Mouse (Mus musculus): ENCODE results near the gene Dera. TPM values are rescaled to one million over a fixed set of nuclear protein-coding genes. Genes with fewer than 3 reads are reported as not detected.

The Dera gene
- polyA plus RNA-seq, 1 experiment from 2014 or later = 59.9 TPM

- 93% methylated on average over 8 of the region's 8 CpGs for WGBS
- Histone ChIP-seq H3K4me2 (no peak overlapping the region), H3K4me3 (ENCODE audit: low read depth, low read length) (no peak overlapping the region), H3K4me1 (ENCODE audit: control insufficient read depth, insufficient read depth, low read length) (no peaks in the 10 kb centered on the region), H3K27ac (ENCODE audit: low read depth, low read length) (no peak overlapping the region), H3K9ac (ENCODE audit: low read length) (no peak overlapping the region), H3K27me3 (ENCODE audit: control insufficient read depth, insufficient read depth, low read length) (no peaks in the 10 kb centered on the region), H3K36me3 (ENCODE audit: control insufficient read depth, insufficient read depth, low read length) (no peaks in the 10 kb centered on the region), H3K9me3 (ENCODE audit: control insufficient read depth, low read length) (no peaks in the 10 kb centered on the region)
- ATAC-seq (ENCODE audit: low FRiP score) (no peak), DNase-seq (ENCODE audit: low spot score, missing footprints) (no peak)
Measured at GRCm38 (mm10) chr6:137772918-137773636, 18.7 kb downstream of the Dera start.

GRCm38 (mm10) chr6:137773637-137774028 is 19.3 kb downstream of the Dera start:
- no peaks in the 10 kb centered on the region for H3K27me3 ChIP-seq (ENCODE audit: control insufficient read depth, insufficient read depth, low read length)
- no peak overlapping the region for H3K9ac ChIP-seq (ENCODE audit: low read length)
- no peaks in the 10 kb centered on the region for H3K4me1 ChIP-seq (ENCODE audit: control insufficient read depth, insufficient read depth, low read length)
- H3K36me3 ChIP-seq (ENCODE audit: control insufficient read depth, insufficient read depth, low read length) = no peaks in the 10 kb centered on the region
- H3K9me3 ChIP-seq (ENCODE audit: control insufficient read depth, low read length) = no peaks in the 10 kb centered on the region
- no peak overlapping the region for H3K4me2 ChIP-seq
- ATAC-seq (ENCODE audit: low FRiP score) = no peak
- WGBS = 88% methylated on average over 6 of the region's 6 CpGs
- DNase-seq (ENCODE audit: low spot score, missing footprints) = no peak
- no peak overlapping the region for H3K4me3 ChIP-seq (ENCODE audit: low read depth, low read length)
- no peak overlapping the region for H3K27ac ChIP-seq (ENCODE audit: low read depth, low read length)

GRCm38 (mm10) chr6:137774166-137774565 is 19.8 kb downstream of the Dera start:
- Histone ChIP-seq H3K4me3 (ENCODE audit: low read depth, low read length) (no peak overlapping the region), H3K27me3 (ENCODE audit: control insufficient read depth, insufficient read depth, low read length) (no peaks in the 10 kb centered on the region), H3K27ac (ENCODE audit: low read depth, low read length) (no peak overlapping the region), H3K4me1 (ENCODE audit: control insufficient read depth, insufficient read depth, low read length) (no peaks in the 10 kb centered on the region), H3K9ac (ENCODE audit: low read length) (no peak overlapping the region), H3K9me3 (ENCODE audit: control insufficient read depth, low read length) (no peaks in the 10 kb centered on the region), H3K36me3 (ENCODE audit: control insufficient read depth, insufficient read depth, low read length) (no peaks in the 10 kb centered on the region), H3K4me2 (no peak overlapping the region)
- WGBS = 93% methylated on average over 13 of the region's 13 CpGs
- ATAC-seq (ENCODE audit: low FRiP score) (no peak), DNase-seq (ENCODE audit: low spot score, missing footprints) (no peak)

GRCm38 (mm10) chr6:137775159-137775558 is 20.8 kb downstream of the Dera start:
- H3K4me3 ChIP-seq (ENCODE audit: low read depth, low read length) = no peak overlapping the region
- H3K4me2 ChIP-seq = no peak overlapping the region
- H3K9ac ChIP-seq (ENCODE audit: low read length) = no peak overlapping the region
- 92% methylated on average over 8 of the region's 8 CpGs for WGBS
- H3K36me3 ChIP-seq (ENCODE audit: control insufficient read depth, insufficient read depth, low read length) = no peaks in the 10 kb centered on the region
- no peaks in the 10 kb centered on the region for H3K9me3 ChIP-seq (ENCODE audit: control insufficient read depth, low read length)
- no peaks in the 10 kb centered on the region for H3K4me1 ChIP-seq (ENCODE audit: control insufficient read depth, insufficient read depth, low read length)
- no peak overlapping the region for H3K27ac ChIP-seq (ENCODE audit: low read depth, low read length)
- DNase-seq (ENCODE audit: low spot score, missing footprints) = no peak
- H3K27me3 ChIP-seq (ENCODE audit: control insufficient read depth, insufficient read depth, low read length) = no peaks in the 10 kb centered on the region
- ATAC-seq (ENCODE audit: low FRiP score) = no peak

- H3K27ac ChIP-seq (ENCODE audit: low read depth, low read length) = no peak overlapping the region
- ATAC-seq (ENCODE audit: low FRiP score) (no peak), DNase-seq (ENCODE audit: low spot score, missing footprints) (no peak)
- no peaks in the 10 kb centered on the region for H3K9me3 ChIP-seq (ENCODE audit: control insufficient read depth, low read length)
- no peak overlapping the region for H3K4me2 ChIP-seq
- no peak overlapping the region for H3K4me3 ChIP-seq (ENCODE audit: low read depth, low read length)
- WGBS = 81% methylated on average over 8 of the region's 8 CpGs
- no peaks in the 10 kb centered on the region for H3K36me3 ChIP-seq (ENCODE audit: control insufficient read depth, insufficient read depth, low read length)
- H3K9ac ChIP-seq (ENCODE audit: low read length) = no peak overlapping the region
- no peaks in the 10 kb centered on the region for H3K4me1 ChIP-seq (ENCODE audit: control insufficient read depth, insufficient read depth, low read length)
- no peaks in the 10 kb centered on the region for H3K27me3 ChIP-seq (ENCODE audit: control insufficient read depth, insufficient read depth, low read length)
Measured at GRCm38 (mm10) chr6:137776981-137777380, 22.6 kb downstream of the Dera start.

GRCm38 (mm10) chr6:137783899-137784637 is 29.7 kb downstream of the Dera start:
- H3K27ac ChIP-seq (ENCODE audit: low read depth, low read length) = no peak overlapping the region
- no peak for ATAC-seq (ENCODE audit: low FRiP score)
- H3K36me3 ChIP-seq (ENCODE audit: control insufficient read depth, insufficient read depth, low read length) = no peaks in the 10 kb centered on the region
- no peak overlapping the region for H3K4me2 ChIP-seq
- H3K9me3 ChIP-seq (ENCODE audit: control insufficient read depth, low read length) = no peaks in the 10 kb centered on the region
- H3K27me3 ChIP-seq (ENCODE audit: control insufficient read depth, insufficient read depth, low read length) = no peaks in the 10 kb centered on the region
- DNase-seq (ENCODE audit: low spot score, missing footprints) = no peak
- no peak overlapping the region for H3K9ac ChIP-seq (ENCODE audit: low read length)
- WGBS = 88% methylated on average over 7 of the region's 7 CpGs
- no peaks in the 10 kb centered on the region for H3K4me1 ChIP-seq (ENCODE audit: control insufficient read depth, insufficient read depth, low read length)
- H3K4me3 ChIP-seq (ENCODE audit: low read depth, low read length) = no peak overlapping the region

GRCm38 (mm10) chr6:137788976-137789590 is 34.7 kb downstream of the Dera start:
- Histone ChIP-seq H3K9me3 (ENCODE audit: control insufficient read depth, low read length) (no peaks in the 10 kb centered on the region), H3K27me3 (ENCODE audit: control insufficient read depth, insufficient read depth, low read length) (no peaks in the 10 kb centered on the region), H3K4me1 (ENCODE audit: control insufficient read depth, insufficient read depth, low read length) (no peaks in the 10 kb centered on the region), H3K4me2 (no peak overlapping the region), H3K4me3 (ENCODE audit: low read depth, low read length) (no peak overlapping the region), H3K27ac (ENCODE audit: low read depth, low read length) (no peak overlapping the region), H3K9ac (ENCODE audit: low read length) (no peak overlapping the region), H3K36me3 (ENCODE audit: control insufficient read depth, insufficient read depth, low read length) (no peaks in the 10 kb centered on the region)
- ATAC-seq (ENCODE audit: low FRiP score) (no peak), DNase-seq (ENCODE audit: low spot score, missing footprints) (no peak)
- 77% methylated on average over 9 of the region's 9 CpGs for WGBS

GRCm38 (mm10) chr6:137789658-137790057 is 35.3 kb downstream of the Dera start:
- WGBS = 72% methylated on average over 2 of the region's 2 CpGs
- ATAC-seq (ENCODE audit: low FRiP score) (0 out of 2 replicates have a peak, but pooled peaks have one; percentile 24), DNase-seq (ENCODE audit: low spot score, missing footprints) (no peak)
- Histone ChIP-seq H3K4me1 (ENCODE audit: control insufficient read depth, insufficient read depth, low read length) (no peaks in the 10 kb centered on the region), H3K36me3 (ENCODE audit: control insufficient read depth, insufficient read depth, low read length) (no peaks in the 10 kb centered on the region), H3K9ac (ENCODE audit: low read length) (no peak overlapping the region), H3K4me3 (ENCODE audit: low read depth, low read length) (no peak overlapping the region), H3K27me3 (ENCODE audit: control insufficient read depth, insufficient read depth, low read length) (no peaks in the 10 kb centered on the region), H3K9me3 (ENCODE audit: control insufficient read depth, low read length) (no peaks in the 10 kb centered on the region), H3K4me2 (no peak overlapping the region), H3K27ac (ENCODE audit: low read depth, low read length) (no peak overlapping the region)

- Histone ChIP-seq H3K27ac (ENCODE audit: low read depth, low read length) (no peak overlapping the region), H3K36me3 (ENCODE audit: control insufficient read depth, insufficient read depth, low read length) (peaks cover 5% of the 10 kb centered on the region; the same call in 1 of the 2 replicates), H3K4me3 (ENCODE audit: low read depth, low read length) (no peak overlapping the region), H3K9me3 (ENCODE audit: control insufficient read depth, low read length) (peaks cover 6% of the 10 kb centered on the region; the same call in 1 of the 2 replicates), H3K4me1 (ENCODE audit: control insufficient read depth, insufficient read depth, low read length) (no peaks in the 10 kb centered on the region), H3K4me2 (no peak overlapping the region), H3K9ac (ENCODE audit: low read length) (no peak overlapping the region), H3K27me3 (ENCODE audit: control insufficient read depth, insufficient read depth, low read length) (no peaks in the 10 kb centered on the region)
- ATAC-seq (ENCODE audit: low FRiP score) (no peak), DNase-seq (ENCODE audit: low spot score, missing footprints) (no peak)
- WGBS = 82% methylated on average over 2 of the region's 2 CpGs
Measured at GRCm38 (mm10) chr6:137795494-137795893, 41.1 kb downstream of the Dera start.

All from midbrain, embryonic 11.5 days (tissue).